Mouse (Mus musculus): ENCODE data around the gene Tal1. TPM values are rescaled to one million over a fixed set of nuclear protein-coding genes. Genes with fewer than 3 reads are reported as not detected.

Tal1 gene
- polyA plus RNA-seq (2014; fragmentation: Illumina TruSeq; extraction: RNeasy Lipid Tissue Mini Kit (QIAGEN cat#74804); ENCODE audit: low read depth, low replicate concordance) = 1.5 TPM

GRCm38 (mm10) chr4:115056371-115056920 is at the start of gene Tal1:
Tal1 (plus strand) TSS chr4:115056426.

GRCm38 (mm10) chr4:115088611-115089338 is 32.5 kb downstream of the Tal1 start, which contains the start of gene Pdzk1ip1:
Pdzk1ip1 (plus strand) TSS chr4:115088708.

Other genes with a start within 250 kb of the Tal1 start
- 0.19 TPM for gene Gm12830, start 234.7 kb upstream of the Tal1 start, polyA plus RNA-seq (2014; fragmentation: Illumina TruSeq; extraction: RNeasy Lipid Tissue Mini Kit (QIAGEN cat#74804); ENCODE audit: low read depth, low replicate concordance)
- gene Foxd2, start 147.6 kb upstream of the Tal1 start, polyA plus RNA-seq (2014; fragmentation: Illumina TruSeq; extraction: RNeasy Lipid Tissue Mini Kit (QIAGEN cat#74804); ENCODE audit: low read depth, low replicate concordance) = 9.3 TPM
- not detected for gene Foxe3, start 130.4 kb upstream of the Tal1 start, polyA plus RNA-seq (2014; fragmentation: Illumina TruSeq; extraction: RNeasy Lipid Tissue Mini Kit (QIAGEN cat#74804); ENCODE audit: low read depth, low replicate concordance)
- 2,805 TPM for gene Cmpk1, start 69.2 kb upstream of the Tal1 start, polyA plus RNA-seq (2014; fragmentation: Illumina TruSeq; extraction: RNeasy Lipid Tissue Mini Kit (QIAGEN cat#74804); ENCODE audit: low read depth, low replicate concordance)
- gene Stil, start 56.3 kb upstream of the Tal1 start, polyA plus RNA-seq (2014; fragmentation: Illumina TruSeq; extraction: RNeasy Lipid Tissue Mini Kit (QIAGEN cat#74804); ENCODE audit: low read depth, low replicate concordance) = 7.0 TPM
- gene Pdzk1ip1, start 32.3 kb downstream of the Tal1 start, polyA plus RNA-seq (2014; fragmentation: Illumina TruSeq; extraction: RNeasy Lipid Tissue Mini Kit (QIAGEN cat#74804); ENCODE audit: low read depth, low replicate concordance) = 16.0 TPM
- 1.5 TPM for gene Cyp4x1, start 77.9 kb downstream of the Tal1 start, polyA plus RNA-seq (2014; fragmentation: Illumina TruSeq; extraction: RNeasy Lipid Tissue Mini Kit (QIAGEN cat#74804); ENCODE audit: low read depth, low replicate concordance)
- not detected for gene Cyp4a29, start 185.7 kb downstream of the Tal1 start, polyA plus RNA-seq (2014; fragmentation: Illumina TruSeq; extraction: RNeasy Lipid Tissue Mini Kit (QIAGEN cat#74804); ENCODE audit: low read depth, low replicate concordance)
- gene Cyp4a12a, start 242.6 kb downstream of the Tal1 start, polyA plus RNA-seq (2014; fragmentation: Illumina TruSeq; extraction: RNeasy Lipid Tissue Mini Kit (QIAGEN cat#74804); ENCODE audit: low read depth, low replicate concordance) = not detected